Mouse (Mus musculus): Measurements from ENCODE around the gene Iqgap1. TPM values are rescaled to one million over a fixed set of nuclear protein-coding genes. Genes with fewer than 3 reads are reported as not detected.

Iqgap1 gene
- total and polyA plus RNA-seq, 2 experiments from 2014 or later = 11.5 to 35.9 TPM

DNA sequence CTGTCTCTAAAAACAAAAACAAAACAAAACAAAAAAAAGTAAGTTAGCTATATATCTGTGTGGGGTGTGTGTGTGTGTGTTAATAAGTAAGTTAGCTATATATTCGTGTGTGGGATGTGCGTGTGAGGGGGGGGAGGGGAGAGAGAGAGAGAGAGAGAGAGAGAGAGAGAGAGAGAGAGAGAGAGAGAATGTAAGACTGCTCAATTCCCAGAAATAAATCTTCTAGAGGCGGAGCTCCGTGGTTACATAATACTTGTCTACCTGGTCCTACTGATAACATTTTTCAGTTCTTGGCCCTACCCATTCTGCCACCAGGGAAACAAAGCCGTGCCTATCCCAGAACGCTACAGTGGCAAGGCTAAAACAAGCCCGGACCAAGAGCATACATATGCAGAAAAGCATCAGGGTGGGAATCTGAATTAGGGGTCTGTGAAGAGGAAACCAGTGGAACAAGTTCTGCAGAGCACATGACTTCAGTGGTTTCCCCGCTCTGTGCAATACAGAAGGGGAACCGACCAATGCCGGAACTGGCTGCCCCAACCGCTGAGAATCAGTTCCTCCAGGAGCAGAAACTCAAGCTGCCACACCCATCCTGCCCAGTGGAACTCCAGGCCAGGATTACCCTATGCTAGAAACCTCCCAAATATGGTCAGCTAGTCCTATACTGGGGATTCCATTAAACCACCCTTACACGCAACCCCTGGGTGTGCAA lies 46.7 kb downstream of the Iqgap1 start:
- DNase-seq (no peak), ATAC-seq (no peak)
- no peak overlapping the region for H3K27ac ChIP-seq (ENCODE audit: low read depth, low read length)
- no peaks in the 10 kb centered on the region for H3K27me3 ChIP-seq (ENCODE audit: insufficient read depth, low read length)
- no peaks in the 10 kb centered on the region for H3K36me3 ChIP-seq (ENCODE audit: insufficient read depth)
- no peaks in the 10 kb centered on the region for H3K9me3 ChIP-seq (ENCODE audit: low read length)
- no peak overlapping the region for H3K4me3 ChIP-seq (ENCODE audit: low read depth, low read length)
- 83% methylated on average over 12 of the region's 12 CpGs for WGBS
- TF ChIP-seq CTCF (IDR thresholded peaks at IDR 0.05; ENCODE audit: low read depth) = no peak
- H3K4me2 ChIP-seq (ENCODE audit: low read depth) = no peak overlapping the region
- H3K9ac ChIP-seq = no peak overlapping the region
- no peaks in the 10 kb centered on the region for H3K4me1 ChIP-seq (ENCODE audit: insufficient read depth)

DNA sequence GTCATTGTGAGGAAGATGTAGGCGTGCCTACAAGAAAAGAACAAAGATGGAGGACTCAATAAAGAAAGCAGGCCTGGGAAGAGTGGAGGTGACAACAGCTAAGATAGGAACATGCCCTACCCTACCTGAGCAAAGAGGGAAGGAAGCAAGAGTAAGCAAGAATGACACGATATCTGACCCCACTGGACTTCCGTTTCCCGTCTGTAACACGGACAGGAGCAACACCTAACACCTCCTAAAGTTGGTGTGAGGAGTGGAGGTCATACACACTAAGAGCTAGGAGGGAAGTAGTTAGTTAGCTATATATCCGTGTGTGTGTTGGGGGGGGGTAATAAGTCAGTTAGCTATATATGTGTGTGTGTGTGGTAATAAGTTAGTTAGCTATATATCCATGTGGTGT lies 47.4 kb downstream of the Iqgap1 start:
- no peak overlapping the region for H3K4me2 ChIP-seq (ENCODE audit: low read depth)
- no peaks in the 10 kb centered on the region for H3K4me1 ChIP-seq (ENCODE audit: insufficient read depth)
- whole genome bisulfite sequencing = 93% methylated on average over 6 of the region's 6 CpGs
- H3K27ac ChIP-seq (ENCODE audit: low read depth, low read length) = no peak overlapping the region
- no peaks in the 10 kb centered on the region for H3K27me3 ChIP-seq (ENCODE audit: insufficient read depth, low read length)
- H3K9me3 ChIP-seq (ENCODE audit: low read length) = no peaks in the 10 kb centered on the region
- TF ChIP-seq CTCF (IDR thresholded peaks at IDR 0.05; ENCODE audit: low read depth) = no peak
- H3K4me3 ChIP-seq (ENCODE audit: low read depth, low read length) = no peak overlapping the region
- ATAC-seq = no peak
- no peak for DNase-seq
- no peak overlapping the region for H3K9ac ChIP-seq
- no peaks in the 10 kb centered on the region for H3K36me3 ChIP-seq (ENCODE audit: insufficient read depth)

DNA sequence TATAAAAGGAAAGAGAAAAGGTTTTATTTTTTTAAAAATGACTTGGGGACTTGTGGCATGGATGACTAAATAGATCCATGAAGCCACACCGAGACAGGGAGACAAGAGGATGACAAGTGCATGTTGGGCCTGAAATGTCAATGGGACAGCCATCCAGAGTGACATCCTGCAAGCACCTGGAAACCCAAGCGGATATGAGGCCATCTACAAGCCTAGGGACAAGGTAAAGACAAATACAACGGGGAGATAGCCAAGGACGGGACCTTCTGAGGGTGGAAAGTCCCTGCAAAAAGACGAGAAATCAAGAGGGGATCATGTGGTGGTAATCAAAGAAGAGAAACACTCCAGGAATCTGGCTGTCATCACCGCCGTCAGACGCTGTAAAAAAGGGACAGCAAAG lies 48.6 kb downstream of the Iqgap1 start:
- Histone ChIP-seq H3K27ac (ENCODE audit: low read depth, low read length) (no peak overlapping the region), H3K4me3 (ENCODE audit: low read depth, low read length) (no peak overlapping the region), H3K27me3 (ENCODE audit: insufficient read depth, low read length) (no peaks in the 10 kb centered on the region), H3K9ac (no peak overlapping the region), H3K36me3 (ENCODE audit: insufficient read depth) (no peaks in the 10 kb centered on the region), H3K4me1 (ENCODE audit: insufficient read depth) (no peaks in the 10 kb centered on the region), H3K9me3 (ENCODE audit: low read length) (no peaks in the 10 kb centered on the region), H3K4me2 (ENCODE audit: low read depth) (no peak overlapping the region)
- WGBS = 78% methylated on average over 8 of the region's 8 CpGs
- DNase-seq = no peak
- ATAC-seq = no peak
- no peak for TF ChIP-seq CTCF (IDR thresholded peaks at IDR 0.05; ENCODE audit: low read depth)

DNA sequence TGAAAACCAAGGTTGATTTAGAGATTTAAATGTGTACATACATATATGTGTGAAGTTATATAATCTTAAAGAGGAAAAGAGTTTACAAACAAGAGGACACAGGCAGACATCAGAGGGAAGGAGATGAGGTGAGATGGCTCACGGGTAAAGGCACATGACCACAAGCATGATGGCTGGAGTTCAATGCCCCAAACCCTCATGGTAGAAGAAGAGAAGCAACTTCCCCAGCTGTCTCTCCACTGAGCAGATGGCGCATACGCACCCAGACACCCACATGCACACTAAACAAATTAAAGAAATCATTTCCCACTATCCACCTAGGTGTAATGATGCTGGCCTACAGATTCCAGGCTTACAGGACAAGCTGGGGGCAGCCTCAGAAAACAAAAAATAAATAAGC lies 49.7 kb downstream of the Iqgap1 start:
- Histone ChIP-seq H3K36me3 (ENCODE audit: insufficient read depth) (no peaks in the 10 kb centered on the region), H3K27ac (ENCODE audit: low read depth, low read length) (no peak overlapping the region), H3K9me3 (ENCODE audit: low read length) (no peaks in the 10 kb centered on the region), H3K9ac (no peak overlapping the region), H3K27me3 (ENCODE audit: insufficient read depth, low read length) (no peaks in the 10 kb centered on the region), H3K4me2 (ENCODE audit: low read depth) (no peak overlapping the region), H3K4me3 (ENCODE audit: low read depth, low read length) (no peak overlapping the region), H3K4me1 (ENCODE audit: insufficient read depth) (no peaks in the 10 kb centered on the region)
- WGBS = 87% methylated on average over 3 of the region's 3 CpGs
- DNase-seq (no peak), ATAC-seq (no peak)
- TF ChIP-seq CTCF (IDR thresholded peaks at IDR 0.05; ENCODE audit: low read depth) = no peak

DNA sequence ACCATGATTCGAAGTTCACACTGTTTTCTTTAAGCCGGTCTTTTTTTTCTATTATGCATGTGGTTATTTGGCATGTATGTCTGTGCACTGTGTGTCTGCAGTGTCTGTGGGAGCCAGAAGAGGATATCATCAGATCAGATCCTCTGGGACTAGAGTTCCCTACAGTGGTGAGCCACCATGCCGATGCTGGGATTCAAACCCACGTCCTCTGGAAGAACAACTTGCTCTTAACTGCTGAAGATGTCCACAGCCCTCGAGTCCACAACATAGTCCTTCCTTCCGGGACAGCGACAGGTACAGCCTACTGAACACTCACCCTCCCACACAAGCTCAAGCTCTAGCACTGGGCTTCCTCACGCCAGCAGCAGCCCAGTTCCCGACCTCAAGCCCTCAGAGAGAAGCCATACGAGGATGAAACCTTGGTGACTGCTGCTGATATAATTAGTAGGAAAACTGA lies 50.3 kb downstream of the Iqgap1 start:
- no peaks in the 10 kb centered on the region for H3K9me3 ChIP-seq (ENCODE audit: low read length)
- no peak overlapping the region for H3K9ac ChIP-seq
- no peak overlapping the region for H3K4me3 ChIP-seq (ENCODE audit: low read depth, low read length)
- no peak for TF ChIP-seq CTCF (IDR thresholded peaks at IDR 0.05; ENCODE audit: low read depth)
- H3K27ac ChIP-seq (ENCODE audit: low read depth, low read length) = 0 out of 2 replicates have a peak overlapping the region, but pooled peaks have one; percentile 15
- no peak for ATAC-seq
- H3K27me3 ChIP-seq (ENCODE audit: insufficient read depth, low read length) = no peaks in the 10 kb centered on the region
- no peak overlapping the region for H3K4me2 ChIP-seq (ENCODE audit: low read depth)
- no peaks in the 10 kb centered on the region for H3K36me3 ChIP-seq (ENCODE audit: insufficient read depth)
- H3K4me1 ChIP-seq (ENCODE audit: insufficient read depth) = no peaks in the 10 kb centered on the region
- WGBS = 89% methylated on average over 10 of the region's 10 CpGs
- DNase-seq = no peak

DNA sequence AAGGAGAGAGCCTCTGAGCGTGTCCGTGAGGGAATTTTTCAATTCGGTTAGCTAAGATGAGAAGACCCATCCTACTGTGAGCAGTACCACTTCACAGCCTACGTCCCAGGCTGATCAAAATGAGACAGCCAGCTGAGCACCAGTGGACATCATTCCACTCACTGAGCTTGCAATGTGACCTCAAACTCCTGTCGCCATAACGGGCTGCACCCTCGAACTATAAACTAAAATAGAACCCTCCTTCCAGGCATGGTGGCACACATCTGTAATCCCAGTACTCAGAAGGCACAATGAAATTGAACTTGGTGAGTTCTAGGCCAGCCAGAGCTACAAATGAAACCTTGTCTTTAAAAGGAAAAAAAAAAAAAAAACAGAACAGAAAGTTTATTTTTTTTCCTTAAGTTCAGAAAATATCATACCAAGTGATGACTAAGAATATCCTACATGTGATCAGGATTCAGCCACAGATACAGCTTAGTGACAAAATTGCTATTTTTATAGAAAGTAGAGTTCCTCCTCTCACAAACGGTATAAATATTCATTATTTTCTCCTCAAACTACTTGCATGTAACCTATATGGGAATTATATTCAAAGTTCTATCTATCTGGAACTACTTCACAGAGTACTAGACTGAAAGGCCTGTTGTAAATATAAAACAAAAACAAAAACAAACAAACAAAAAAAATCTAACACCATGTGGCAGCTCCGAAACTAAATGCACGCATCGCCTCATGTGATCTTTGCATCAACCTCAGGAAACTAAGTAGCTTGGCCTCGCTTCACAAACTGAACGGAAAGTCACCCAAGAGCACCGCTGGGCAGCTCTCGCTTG lies 50.9 kb downstream of the Iqgap1 start:
- H3K4me2 ChIP-seq (ENCODE audit: low read depth) = no peak overlapping the region
- H3K9me3 ChIP-seq (ENCODE audit: low read length) = no peaks in the 10 kb centered on the region
- no peaks in the 10 kb centered on the region for H3K27me3 ChIP-seq (ENCODE audit: insufficient read depth, low read length)
- H3K36me3 ChIP-seq (ENCODE audit: insufficient read depth) = no peaks in the 10 kb centered on the region
- no peak for DNase-seq
- TF ChIP-seq CTCF (IDR thresholded peaks at IDR 0.05; ENCODE audit: low read depth) = no peak
- no peak overlapping the region for H3K9ac ChIP-seq
- ATAC-seq = no peak
- no peaks in the 10 kb centered on the region for H3K4me1 ChIP-seq (ENCODE audit: insufficient read depth)
- WGBS = 85% methylated on average over 15 of the region's 15 CpGs
- peak overlapping the region; percentile 15; the same call in 1 of the 2 replicates for H3K27ac ChIP-seq (ENCODE audit: low read depth, low read length)
- H3K4me3 ChIP-seq (ENCODE audit: low read depth, low read length) = no peak overlapping the region

Measured in forebrain, postnatal 0 days (tissue).